Mouse (Mus musculus): ENCODE measurements at regions not wholly inside any gene's neighbourhood (a gene's known extent, or its start where the extent isn't known, plus 50 kb on each side); places are given as distances from the start of the nearest gene placed in this dataset. TPM values are rescaled to one million over a fixed set of nuclear protein-coding genes. Genes with fewer than 3 reads are reported as not detected.
"Not testable (repeated sequence)": the region's sequence is repeated elsewhere in the genome, so short reads cannot be mapped to it uniquely, and the experiment has no call there.

GRCm38 (mm10) chr19:18034225-18034624, 196.8 kb upstream of the Pcsk5 start:
- intact Hi-C loops (cut with DNase I), result no loop called here
- DNase-seq (ENCODE audit: low spot score), result no peak

- no peak for DNase-seq (ENCODE audit: low spot score)
- intact Hi-C loops (cut with DNase I), result no loop called here
Observed at GRCm38 (mm10) chr19:18033599-18033998, 196.2 kb upstream of the Pcsk5 start.

GRCm38 (mm10) chr19:18025877-18026276, 188.4 kb upstream of the Pcsk5 start:
- intact Hi-C loops (cut with DNase I), result no loop called here
- no peak for DNase-seq (ENCODE audit: low spot score)

- intact Hi-C loops (cut with DNase I), result no loop called here
- no peak for DNase-seq (ENCODE audit: low spot score)
Observed at GRCm38 (mm10) chr19:18020351-18020750, 182.9 kb upstream of the Pcsk5 start.

- DNase-seq (ENCODE audit: low spot score), result no peak
- intact Hi-C loops (cut with DNase I), result no loop called here
Observed at GRCm38 (mm10) chr19:18015371-18015770, 177.9 kb upstream of the Pcsk5 start.

GRCm38 (mm10) chr19:18012029-18012428, 174.6 kb upstream of the Pcsk5 start:
- intact Hi-C loops (cut with DNase I), result no loop called here
- DNase-seq (ENCODE audit: low spot score), result no peak

- no peak for DNase-seq (ENCODE audit: low spot score)
- intact Hi-C loops (cut with DNase I), result no loop called here
Observed at GRCm38 (mm10) chr19:17997561-17997960, 160.1 kb upstream of the Pcsk5 start.

- no peak for DNase-seq (ENCODE audit: low spot score)
- intact Hi-C loops (cut with DNase I), result no loop called here
Observed at GRCm38 (mm10) chr19:17983416-17983815, 146.0 kb upstream of the Pcsk5 start.

GRCm38 (mm10) chr19:17965566-17965965, 128.1 kb upstream of the Pcsk5 start:
- no peak for DNase-seq (ENCODE audit: low spot score)
- intact Hi-C loops (cut with DNase I), result no loop called here

- intact Hi-C loops (cut with DNase I), result no loop called here
Observed at GRCm38 (mm10) chr19:17958440-17958839, 121.0 kb upstream of the Pcsk5 start.

GRCm38 (mm10) chr19:17932665-17933064, 95.2 kb upstream of the Pcsk5 start:
- intact Hi-C loops (cut with DNase I), result no loop called here
- no peak for DNase-seq (ENCODE audit: low spot score)

More at GRCm38 (mm10) chr19:17958440-17958839, 121.0 kb upstream of the Pcsk5 start:
- no peak for DNase-seq (ENCODE audit: low spot score)

GRCm38 (mm10) chr19:17927121-17927520, 89.7 kb upstream of the Pcsk5 start:
- intact Hi-C loops (cut with DNase I); DNase-seq (ENCODE audit: low spot score): not testable (repeated sequence)

- no peak for DNase-seq (ENCODE audit: low spot score)
- intact Hi-C loops (cut with DNase I), result no loop called here
Observed at GRCm38 (mm10) chr19:17907579-17907978, 70.1 kb upstream of the Pcsk5 start.

GRCm38 (mm10) chr19:17904120-17904519, 66.7 kb upstream of the Pcsk5 start:
- no peak for DNase-seq (ENCODE audit: low spot score)
- intact Hi-C loops (cut with DNase I), result no loop called here

- DNase-seq (ENCODE audit: low spot score), result no peak
- intact Hi-C loops (cut with DNase I), result no loop called here
Observed at GRCm38 (mm10) chr19:17892615-17893014, 55.2 kb upstream of the Pcsk5 start.

Small RNAs in the stretch of these regions (microRNA-seq; reads per million reads assigned to microRNA genes)
- not detected for gene Gm23061

Measured in heart, postnatal 25 days (tissue).